8 mouse cellular contexts compared by ENCODE assay signal in the genomic region with DNA sequence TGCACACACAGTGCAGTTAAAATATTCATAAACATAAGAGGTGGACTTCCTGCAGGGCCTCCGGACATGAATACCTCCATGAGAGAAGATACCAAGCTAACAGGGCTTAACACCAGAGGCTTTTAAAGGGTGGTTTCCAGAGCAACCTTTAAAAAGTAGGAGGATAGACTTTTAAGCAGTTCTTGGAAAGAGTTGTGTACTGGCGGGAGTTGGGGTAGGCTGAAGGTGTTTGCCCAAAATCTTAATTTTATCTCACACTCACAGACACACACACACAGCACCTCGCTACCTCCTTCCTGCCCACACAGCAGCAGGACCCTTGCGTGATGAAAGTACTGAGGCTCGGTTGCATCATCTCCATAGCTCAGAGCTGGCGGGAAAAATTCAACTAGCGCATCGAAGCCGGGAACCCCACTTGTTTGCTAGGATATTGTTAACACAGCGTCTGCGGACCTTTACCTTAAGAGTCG. TPM values are rescaled to one million over a fixed set of nuclear protein-coding genes. Genes with fewer than 3 reads are reported as not detected.
DNase-seq lines count a peak whose midpoint lies in the region; ATAC-seq lines count a peak whose summit lies in the region.

No protein-coding gene starts in this region.

- DNase-seq in neural tube, embryonic 11.5 days (ENCODE audit: low spot score), result no peak
- DNase-seq in neural tube, embryonic 10.5 days (ENCODE audit: extremely low spot score, low spot score), result no peak
- DNase-seq in limb, embryonic 11.5 days (ENCODE audit: low spot score), result no peak
- DNase-seq in spleen, postnatal 14 days (ENCODE audit: low spot score in 2 of 2), result no peak
- no peak for DNase-seq in adrenal gland, adult 18-20 months (ENCODE audit: low spot score in 2 of 2)
- DNase-seq in cerebellum, adult 9-10 months, result no peak

- peaks cover 30% of the 10 kb centered on the region for H3K4me1 ChIP-seq in neural tube, embryonic 11.5 days (ENCODE audit: control insufficient read depth, insufficient read depth, low read length)
- H3K4me1 ChIP-seq in embryonic facial prominence, embryonic 12.5 days, result peaks cover 46% of the 10 kb centered on the region
- peaks cover 43% of the 10 kb centered on the region for H3K4me1 ChIP-seq in limb, embryonic 11.5 days (ENCODE audit: control insufficient read depth, insufficient read depth, low read length)
- peaks cover 56% of the 10 kb centered on the region for H3K4me1 ChIP-seq in neural tube, embryonic 15.5 days

- 13% methylated on average over 12 of the region's 12 CpGs for whole genome bisulfite sequencing in neural tube, embryonic 11.5 days
- 9% methylated on average over 12 of the region's 12 CpGs for WGBS in embryonic facial prominence, embryonic 12.5 days
- 15% methylated on average over 12 of the region's 12 CpGs for WGBS in limb, embryonic 11.5 days
- 13% methylated on average over 12 of the region's 12 CpGs for WGBS in neural tube, embryonic 15.5 days

- H3K4me3 ChIP-seq in neural tube, embryonic 11.5 days (ENCODE audit: low read depth, low read length), result peak overlapping the region; percentile 53
- H3K4me3 ChIP-seq in embryonic facial prominence, embryonic 12.5 days, result peak overlapping the region; percentile 53
- peak overlapping the region; percentile 39 for H3K4me3 ChIP-seq in limb, embryonic 11.5 days (ENCODE audit: low read depth, low read length)
- peak overlapping the region; percentile 61 for H3K4me3 ChIP-seq in neural tube, embryonic 15.5 days (replicated peaks)

- H3K9me3 ChIP-seq in neural tube, embryonic 11.5 days (ENCODE audit: control insufficient read depth, low read length), result no peaks in the 10 kb centered on the region
- no peaks in the 10 kb centered on the region for H3K9me3 ChIP-seq in embryonic facial prominence, embryonic 12.5 days
- no peaks in the 10 kb centered on the region for H3K9me3 ChIP-seq in limb, embryonic 11.5 days (ENCODE audit: control insufficient read depth, low read length)
- H3K9me3 ChIP-seq in neural tube, embryonic 15.5 days (replicated peaks), result no peaks in the 10 kb centered on the region

- no peak for ATAC-seq in neural tube, embryonic 11.5 days (ENCODE audit: insufficient read depth, low FRiP score, low TSS enrichment)
- no peak for ATAC-seq in embryonic facial prominence, embryonic 12.5 days (ENCODE audit: insufficient number of reproducible peaks, insufficient read depth, low FRiP score, low TSS enrichment)
- no peak for ATAC-seq in limb, embryonic 11.5 days (ENCODE audit: insufficient number of reproducible peaks, low FRiP score, low TSS enrichment, low read depth)
- no peak for ATAC-seq in neural tube, embryonic 15.5 days (ENCODE audit: low FRiP score)

- peaks cover 2% of the 10 kb centered on the region; the same call in 1 of the 2 replicates for H3K36me3 ChIP-seq in neural tube, embryonic 11.5 days (ENCODE audit: control insufficient read depth, insufficient read depth, low read length)
- H3K36me3 ChIP-seq in embryonic facial prominence, embryonic 12.5 days, result peaks cover 32% of the 10 kb centered on the region
- peaks cover 17% of the 10 kb centered on the region for H3K36me3 ChIP-seq in limb, embryonic 11.5 days (ENCODE audit: control insufficient read depth, insufficient read depth, low read length)
- peaks cover 13% of the 10 kb centered on the region for H3K36me3 ChIP-seq in neural tube, embryonic 15.5 days

- H3K27ac ChIP-seq in neural tube, embryonic 11.5 days (ENCODE audit: low read depth, low read length), result no peak overlapping the region
- H3K27ac ChIP-seq in embryonic facial prominence, embryonic 12.5 days, result no peak overlapping the region
- no peak overlapping the region for H3K27ac ChIP-seq in limb, embryonic 11.5 days (replicated peaks; ENCODE audit: low read depth, low read length)
- peak overlapping the region; percentile 54 for H3K27ac ChIP-seq in neural tube, embryonic 15.5 days (replicated peaks)

- peak overlapping the region; percentile 79 for H3K4me2 ChIP-seq in neural tube, embryonic 11.5 days (ENCODE audit: low read depth)
- peak overlapping the region; percentile 76 for H3K4me2 ChIP-seq in embryonic facial prominence, embryonic 12.5 days (replicated peaks)
- H3K4me2 ChIP-seq in limb, embryonic 11.5 days (ENCODE audit: low read depth, severe bottlenecking), result peak overlapping the region; percentile 60
- peak overlapping the region; percentile 92 for H3K4me2 ChIP-seq in neural tube, embryonic 15.5 days

- H3K9ac ChIP-seq in neural tube, embryonic 11.5 days (ENCODE audit: low read length), result peak overlapping the region; percentile 60
- H3K9ac ChIP-seq in embryonic facial prominence, embryonic 12.5 days, result peak overlapping the region; percentile 52
- peak overlapping the region; percentile 37 for H3K9ac ChIP-seq in limb, embryonic 11.5 days (ENCODE audit: low read length)
- peak overlapping the region; percentile 54 for H3K9ac ChIP-seq in neural tube, embryonic 15.5 days (replicated peaks)

- H3K27me3 ChIP-seq in neural tube, embryonic 11.5 days (ENCODE audit: control insufficient read depth, insufficient read depth, low read length), result peaks cover 30% of the 10 kb centered on the region
- peaks cover 56% of the 10 kb centered on the region for H3K27me3 ChIP-seq in embryonic facial prominence, embryonic 12.5 days
- peaks cover 23% of the 10 kb centered on the region for H3K27me3 ChIP-seq in limb, embryonic 11.5 days (ENCODE audit: control insufficient read depth, insufficient read depth, low read length)
- peaks cover 15% of the 10 kb centered on the region for H3K27me3 ChIP-seq in neural tube, embryonic 15.5 days (replicated peaks)

RNA-seq across cellular contexts. Expression of gene Shmt2, which starts 0.6 kb away (rescaled TPM):
- polyA plus RNA-seq in neural tube, embryonic 11.5 days (2014; fragmentation: Nextera tagmentation; extraction: Ambion mirVana), result 82.1 and 91.5 TPM in 2 replicates
- polyA plus RNA-seq in embryonic facial prominence, embryonic 12.5 days (2016; fragmentation: Nextera tagmentation; extraction: Ambion mirVana), result 82.4 and 88.2 TPM in 2 replicates
- polyA plus RNA-seq in limb, embryonic 11.5 days (2014; fragmentation: Nextera tagmentation; extraction: Ambion mirVana), result 102 and 104 TPM in 2 replicates
- 50.4 and 69.9 TPM in 2 replicates for polyA plus RNA-seq in neural tube, embryonic 15.5 days (2015; fragmentation: Nextera tagmentation; extraction: Ambion mirVana)
- total RNA-seq in adrenal gland, adult 18-20 months (2021), result 10 to 100 TPM; 38.6 to 46.5 TPM

RNA-seq across cellular contexts. Expression of gene Ndufa4l2, which starts 6.9 kb away (rescaled TPM):
- polyA plus RNA-seq in neural tube, embryonic 11.5 days (2014; fragmentation: Nextera tagmentation; extraction: Ambion mirVana), result 2.4 and 3.4 TPM in 2 replicates
- 2.9 and 3.4 TPM in 2 replicates for polyA plus RNA-seq in embryonic facial prominence, embryonic 12.5 days (2016; fragmentation: Nextera tagmentation; extraction: Ambion mirVana)
- polyA plus RNA-seq in limb, embryonic 11.5 days (2014; fragmentation: Nextera tagmentation; extraction: Ambion mirVana), result 0.48 and 0.96 TPM in 2 replicates
- 17.8 and 22.5 TPM in 2 replicates for polyA plus RNA-seq in neural tube, embryonic 15.5 days (2015; fragmentation: Nextera tagmentation; extraction: Ambion mirVana)
- 10 to 100 TPM; 36.0 to 55.3 TPM for total RNA-seq in adrenal gland, adult 18-20 months (2021)

RNA-seq across cellular contexts. Expression of gene Nxph4, which starts 12.7 kb away (rescaled TPM):
- 45.7 and 46.8 TPM in 2 replicates for polyA plus RNA-seq in neural tube, embryonic 11.5 days (2014; fragmentation: Nextera tagmentation; extraction: Ambion mirVana)
- polyA plus RNA-seq in embryonic facial prominence, embryonic 12.5 days (2016; fragmentation: Nextera tagmentation; extraction: Ambion mirVana), result 6.5 and 8.0 TPM in 2 replicates
- polyA plus RNA-seq in limb, embryonic 11.5 days (2014; fragmentation: Nextera tagmentation; extraction: Ambion mirVana), result 0.95 and 1.2 TPM in 2 replicates
- 80.4 and 102 TPM in 2 replicates for polyA plus RNA-seq in neural tube, embryonic 15.5 days (2015; fragmentation: Nextera tagmentation; extraction: Ambion mirVana)
- 10 to 100 TPM in 1 of 2 experiments, 1 to 10 TPM in 1; 6.9 to 12.6 TPM for total RNA-seq in adrenal gland, adult 18-20 months (2021)

RNA-seq across cellular contexts. Expression of gene Stac3, which starts 20.2 kb away (rescaled TPM):
- polyA plus RNA-seq in neural tube, embryonic 11.5 days (2014; fragmentation: Nextera tagmentation; extraction: Ambion mirVana), result 0.50 and 0.95 TPM in 2 replicates
- 5.9 and 7.9 TPM in 2 replicates for polyA plus RNA-seq in embryonic facial prominence, embryonic 12.5 days (2016; fragmentation: Nextera tagmentation; extraction: Ambion mirVana)
- 0.21 and 0.34 TPM in 2 replicates for polyA plus RNA-seq in limb, embryonic 11.5 days (2014; fragmentation: Nextera tagmentation; extraction: Ambion mirVana)
- polyA plus RNA-seq in neural tube, embryonic 15.5 days (2015; fragmentation: Nextera tagmentation; extraction: Ambion mirVana), result 1.9 and 2.9 TPM in 2 replicates
- total RNA-seq in adrenal gland, adult 18-20 months (2021), result 1 to 10 TPM; 1.1 to 1.9 TPM
